Mouse (Mus musculus) CH12.LX (cell line): Measurements from ENCODE around the gene Tmem206.

Experiments used
- CHD2 ChIP-seq: IDR thresholded peaks from 2 replicates; pipeline ENCODE4 v1.6.1; 2011; ENCODE audit warnings: low read length, improper control_type of control experiment
- CTCF ChIP-seq, 2 experiments: IDR thresholded peaks in 1 of 2; conservative IDR thresholded peaks in 1 of 2; 2 replicates each; pipeline ENCODE4 v1.5.1; 2011 to 2012; ENCODE audit warnings: low read depth in 2 of 2, low read length in 2 of 2, improper control_type of control experiment in 1 of 2, inconsistent platforms in 1 of 2, mild to moderate bottlenecking in 1 of 2, moderate library complexity in 1 of 2
- ETS1 ChIP-seq: conservative IDR thresholded peaks from 2 replicates; pipeline ENCODE4 v1.6.1; 2012; ENCODE audit warnings: low read depth, mild to moderate bottlenecking, inconsistent platforms, low read length, improper control_type of control experiment, moderate library complexity
- MAX ChIP-seq: IDR thresholded peaks from 2 replicates; pipeline ENCODE4 v1.6.1; 2011; ENCODE audit warnings: low read length, improper control_type of control experiment
- POLR2A ChIP-seq: IDR thresholded peaks from 2 replicates; pipeline ENCODE4 v1.6.1; 2011; ENCODE audit warnings: low read depth, mild to moderate bottlenecking, improper control_type of control experiment, low read length
- TBP ChIP-seq: conservative IDR thresholded peaks from 2 replicates; pipeline ENCODE4 v1.6.1; 2011; ENCODE audit warnings: low read depth, low read length, improper control_type of control experiment
- TCF12 ChIP-seq: IDR thresholded peaks from 2 replicates; pipeline ENCODE4 v1.6.1; 2014; ENCODE audit warnings: low read depth, mild to moderate bottlenecking, inconsistent platforms, low read length, improper control_type of control experiment

DNA sequence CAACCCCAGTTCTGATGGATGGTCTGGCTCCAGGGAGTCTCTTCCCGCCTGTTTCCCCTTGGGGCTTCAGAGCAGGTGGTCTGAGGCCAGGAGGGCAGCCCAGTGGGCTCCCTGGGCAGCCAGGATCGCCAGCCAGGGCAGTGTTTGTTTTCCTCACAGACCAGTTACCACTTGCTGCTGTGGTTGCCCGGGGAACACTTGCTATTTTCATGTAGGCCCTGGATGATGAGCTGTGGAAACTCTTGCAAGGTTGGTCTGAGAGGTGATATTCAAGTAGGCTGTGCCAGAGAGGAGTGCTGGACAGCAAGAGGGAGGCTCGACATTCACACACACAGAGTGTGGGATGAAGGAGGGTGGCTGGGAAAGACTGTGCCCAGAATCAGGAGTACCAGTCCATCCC is 23.8 kb upstream of the Tmem206 start:
- TF ChIP-seq CTCF (conservative IDR thresholded peaks at IDR 0.05 in 1 of 2, IDR thresholded peaks at IDR 0.05 in 1 of 2; ENCODE audit: low read depth in 2 of 2, low read length in 2 of 2) (no peak), CHD2 (no peak), MAX (no peak), TCF12 (no peak), POLR2A (no peak), ETS1 (no peak), TBP (no peak)
